Mouse (Mus musculus) layer of hippocampus, adult 9-10 months (tissue): ENCODE measurements at regions not wholly inside any gene's neighbourhood (a gene's known extent, or its start where the extent isn't known, plus 50 kb on each side); places are given as distances from the start of the nearest gene placed in this dataset.

Experiments
- DNase-seq: peaks from one replicate; pipeline ENCODE4 v3.0.0; 2022; ENCODE audit warnings: low spot score

DNA sequence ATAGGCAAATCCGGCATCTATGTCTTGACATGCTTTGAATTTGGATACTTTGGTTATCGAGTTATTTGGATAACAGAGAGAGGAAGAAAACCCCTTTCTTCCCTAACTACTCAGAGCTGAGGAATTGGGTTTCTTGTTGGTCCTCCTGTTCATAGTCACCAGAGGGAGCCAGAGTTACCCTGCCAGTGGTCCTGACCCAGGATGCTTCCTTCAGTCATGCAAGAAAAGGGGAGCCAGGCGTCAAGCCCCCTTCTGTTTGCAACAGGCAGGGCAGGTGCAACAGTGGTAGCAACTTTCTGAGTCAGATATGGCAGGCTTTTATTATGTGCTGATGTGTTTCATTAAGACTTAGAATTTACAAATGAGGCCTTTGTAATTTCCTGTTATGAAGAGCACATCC lies 101.4 kb upstream of the B430305J03Rik start:
- DNase-seq = no peak

DNA sequence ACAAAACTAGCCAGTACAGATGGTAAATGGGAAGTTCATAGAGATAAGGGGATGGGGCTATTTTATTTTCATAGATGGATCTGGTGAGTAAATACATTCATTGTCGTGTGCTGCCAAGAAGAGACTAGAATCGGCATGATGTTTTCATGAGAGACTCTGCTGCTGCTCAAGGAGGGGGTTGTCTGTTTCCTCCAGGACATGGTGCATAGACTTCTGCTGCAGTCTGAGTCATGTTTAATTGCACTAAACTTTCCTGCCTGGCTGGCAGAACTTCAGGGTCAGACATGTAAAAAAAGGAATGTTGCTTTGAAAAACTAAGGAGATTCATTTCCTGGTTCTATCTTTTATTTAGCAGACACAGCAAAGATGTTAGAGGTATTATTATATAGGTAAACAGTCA lies 100.9 kb upstream of the B430305J03Rik start:
- DNase-seq = no peak

DNA sequence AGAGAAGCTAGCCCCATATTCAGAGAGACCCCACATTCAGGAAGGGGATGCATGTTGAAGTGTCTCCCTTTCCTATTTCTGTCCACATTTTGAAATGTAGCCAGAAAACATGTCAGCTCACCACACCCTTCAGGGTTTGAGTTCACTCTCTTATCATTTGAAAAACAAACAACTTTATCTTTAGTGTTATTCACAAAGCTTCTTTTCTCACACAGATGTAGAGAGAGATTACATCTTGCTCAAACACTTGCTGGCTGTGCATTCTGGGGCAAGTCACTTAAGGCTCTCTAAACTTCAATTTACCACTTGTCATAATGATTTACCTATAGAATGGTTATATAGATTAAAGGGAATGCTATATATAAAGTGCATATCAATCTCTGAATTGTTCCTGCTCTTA lies 94.3 kb upstream of the B430305J03Rik start:
- DNase-seq = no peak

DNA sequence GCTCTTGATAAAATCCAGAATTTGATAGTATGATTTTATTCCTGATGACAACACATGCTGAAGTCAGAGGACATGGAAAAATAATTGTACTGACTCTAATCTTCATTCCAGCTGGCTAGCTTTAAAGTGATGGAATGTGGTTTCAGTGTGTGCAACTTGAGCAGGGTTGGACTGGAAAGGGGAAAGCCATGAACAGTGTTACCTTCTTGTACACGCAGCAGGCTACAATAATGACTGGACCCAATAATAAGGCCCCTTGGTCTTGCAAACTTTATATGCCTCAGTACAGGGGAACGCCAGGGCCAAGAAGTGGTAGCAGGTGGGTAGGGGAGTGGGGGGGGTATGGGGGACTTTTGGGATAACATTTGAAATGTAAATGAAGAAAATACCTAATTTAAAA lies 90.8 kb upstream of the B430305J03Rik start:
- DNase-seq = no peak

DNA sequence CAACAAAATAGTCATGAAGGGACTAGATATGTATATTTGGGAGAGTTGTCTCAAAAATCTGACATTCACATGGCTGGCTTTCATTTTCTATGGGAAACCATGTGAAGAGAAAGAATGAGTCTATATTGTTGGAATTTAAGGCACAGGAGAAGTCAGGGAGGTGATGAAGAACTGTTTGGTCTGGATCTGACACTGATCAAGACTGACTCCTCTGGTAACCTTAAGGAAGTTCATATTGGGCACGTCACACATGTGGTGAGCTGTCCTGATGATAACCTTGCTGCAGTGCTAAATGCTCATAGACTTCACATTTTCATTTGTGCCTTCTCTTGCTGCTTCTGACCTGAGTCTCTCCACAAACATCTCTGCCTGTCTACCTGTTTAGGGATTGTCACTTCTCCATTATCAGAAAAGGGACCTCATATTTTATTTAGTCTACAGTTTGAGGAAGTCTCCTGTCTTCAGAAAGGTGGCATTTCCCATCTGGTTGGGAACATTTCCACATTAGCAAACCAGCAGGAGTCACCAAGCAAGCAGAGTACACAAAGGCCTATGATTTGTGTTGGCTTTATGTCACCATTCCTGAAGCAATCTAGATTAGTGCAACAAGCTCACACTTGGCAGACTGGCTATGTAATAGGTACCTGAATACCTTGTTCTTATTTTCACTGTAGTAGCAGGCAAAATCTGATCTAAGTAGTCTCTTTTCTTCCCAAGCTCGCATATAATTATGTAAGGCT lies 76.4 kb upstream of the B430305J03Rik start:
- no peak for DNase-seq

DNA sequence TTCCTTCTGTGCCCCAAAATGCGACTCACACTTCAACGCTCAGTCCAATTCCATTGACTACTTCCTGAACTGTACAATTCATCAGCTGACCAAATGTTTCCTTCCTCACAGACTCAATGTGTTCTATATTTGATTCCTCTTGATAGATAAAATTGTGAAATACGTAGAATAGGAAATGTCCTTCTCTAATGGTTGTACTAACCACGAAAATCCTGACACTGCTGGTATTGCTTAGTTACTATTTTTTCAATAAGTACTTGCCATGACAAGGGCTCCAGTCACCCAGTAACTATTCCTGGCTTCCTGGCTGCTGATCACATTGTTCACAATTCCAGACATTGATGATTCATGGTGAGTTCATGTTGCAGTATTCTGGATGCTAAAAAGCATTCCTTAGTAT lies 75.7 kb upstream of the B430305J03Rik start:
- DNase-seq = peak; percentile 42

DNA sequence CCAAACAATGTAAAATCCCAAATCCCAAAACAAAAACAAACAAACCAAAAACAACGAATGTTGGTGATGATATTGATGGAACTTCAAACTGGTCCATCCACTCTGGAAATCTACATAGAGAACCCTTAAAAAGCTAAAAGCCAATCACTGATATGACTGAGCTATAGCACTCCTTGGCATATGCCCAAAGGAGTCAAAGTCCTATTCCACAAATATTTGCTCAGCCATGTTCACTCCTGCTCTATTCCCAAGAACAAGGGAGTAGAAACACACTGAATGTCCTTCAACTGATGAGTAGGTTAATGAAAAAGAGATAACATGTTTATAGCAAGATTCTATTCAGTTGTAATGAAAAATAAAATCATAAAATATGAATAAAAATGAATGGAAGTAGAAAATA lies 63.0 kb upstream of the B430305J03Rik start:
- no peak for DNase-seq

DNA sequence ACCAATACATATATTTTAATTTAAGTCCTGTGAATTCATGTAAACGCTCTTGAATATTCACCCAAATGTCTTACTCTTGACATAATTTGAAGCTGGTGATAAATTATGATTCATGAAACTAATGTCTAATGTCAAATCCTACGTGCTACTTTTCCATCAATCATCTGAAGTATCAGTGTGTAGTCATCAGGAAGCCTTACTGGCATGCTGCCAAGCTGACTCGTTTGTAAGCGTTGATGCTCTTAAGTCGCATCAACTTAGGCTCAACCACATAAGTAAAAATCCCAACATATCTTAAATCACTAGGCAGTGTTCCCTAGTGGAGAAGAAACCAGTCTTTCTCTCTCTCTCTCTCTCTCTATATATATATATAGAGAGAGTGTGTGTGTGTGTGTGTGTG lies 58.2 kb upstream of the B430305J03Rik start:
- no peak for DNase-seq

DNA sequence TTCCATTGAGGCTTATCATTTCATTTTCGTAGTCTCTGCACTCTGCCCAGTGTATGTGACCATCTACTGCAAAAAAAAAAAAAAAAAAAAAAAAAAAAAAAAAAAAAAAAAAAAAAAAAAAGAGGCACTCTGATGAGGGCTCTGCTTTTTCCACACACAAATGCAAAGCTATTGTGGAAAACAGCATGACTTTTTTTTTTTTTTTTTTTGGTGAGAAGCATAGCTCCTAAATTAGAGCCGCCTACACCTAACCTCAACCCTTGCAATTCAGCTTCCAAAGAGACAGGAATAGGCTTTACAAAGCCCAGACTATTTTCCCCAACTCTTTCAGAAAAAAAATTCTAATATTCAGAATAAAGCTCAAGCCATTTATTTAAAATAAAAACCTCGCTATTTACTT lies 54.0 kb upstream of the B430305J03Rik start:
- DNase-seq = no peak

DNA sequence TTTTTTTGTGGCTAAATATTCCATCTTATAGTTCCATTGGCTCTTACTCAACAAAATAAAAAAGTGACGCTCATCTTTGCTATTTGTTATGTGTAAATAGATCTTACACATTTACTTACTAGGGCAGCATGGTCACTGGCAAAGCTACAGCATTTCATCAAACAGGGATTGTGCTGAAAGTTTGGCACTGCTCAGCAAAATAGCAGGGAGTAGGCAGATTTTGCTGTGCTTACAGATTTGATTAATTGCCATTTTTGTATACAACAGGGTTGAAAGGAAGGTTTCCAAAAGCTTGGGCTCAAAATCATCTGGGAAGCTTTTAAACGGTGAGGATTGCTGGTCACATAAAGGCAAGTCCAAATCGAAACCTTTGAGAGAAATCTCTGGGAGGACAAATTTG lies 52.3 kb upstream of the B430305J03Rik start:
- DNase-seq = no peak
